8 mouse cellular contexts compared by ENCODE assay signal in the genomic region with DNA sequence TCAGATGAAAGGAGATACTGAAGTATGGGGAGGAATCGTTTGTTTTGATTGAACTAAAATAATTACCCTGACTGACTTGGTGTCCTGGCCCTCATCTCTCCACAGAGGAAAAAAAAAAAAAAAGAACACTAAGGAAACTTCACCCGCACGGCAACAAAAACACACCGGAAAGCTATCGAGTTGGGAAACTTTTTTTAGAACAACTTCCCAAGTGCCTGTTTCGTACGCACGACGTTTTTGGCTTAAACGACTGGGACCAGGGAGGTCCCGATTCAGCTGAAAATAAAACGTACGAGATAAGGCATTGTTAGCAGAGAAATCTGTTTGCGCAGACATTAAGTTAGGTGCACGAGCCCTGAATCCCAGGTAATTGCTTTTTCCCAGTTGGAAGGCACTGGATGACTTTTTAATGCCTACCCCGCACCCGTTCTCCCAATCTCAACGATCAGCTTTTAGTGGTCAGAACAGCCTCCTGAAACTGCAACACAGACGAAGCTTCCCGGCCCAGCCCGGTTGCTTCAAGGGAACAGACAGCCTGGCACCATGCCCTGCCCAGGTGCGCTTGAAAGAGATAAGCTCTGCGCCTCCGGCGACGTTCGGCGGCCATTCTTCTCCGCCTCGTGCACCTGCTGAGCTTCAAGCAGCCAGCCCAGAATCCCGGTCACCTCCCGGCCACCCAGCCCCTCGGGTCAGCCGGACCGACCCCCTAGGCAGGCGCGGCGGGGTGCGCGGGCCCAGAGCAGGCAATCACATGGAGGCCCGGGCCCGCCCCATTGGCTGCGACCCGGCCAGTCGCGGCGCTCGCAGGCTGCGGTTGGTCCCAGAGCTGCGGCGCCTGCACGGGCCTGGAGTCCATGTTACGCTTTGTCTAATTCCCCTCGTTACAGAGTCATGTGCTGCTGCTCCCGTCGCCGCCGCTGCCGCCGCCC. TPM values are rescaled to one million over a fixed set of nuclear protein-coding genes. Genes with fewer than 3 reads are reported as not detected.
DNase-seq lines count a peak whose midpoint lies in the region; ATAC-seq lines count a peak whose summit lies in the region.

TSS of gene Lrrc8d (plus strand) at position 829 of the 929 bp plus-strand sequence.

- H3K36me3 ChIP-seq in intestine, embryonic 15.5 days: no peaks in the 10 kb centered on the region

- WGBS in intestine, embryonic 15.5 days: 2% methylated on average over 59 of the region's 60 CpGs

- peak within 1 kb of the TSS; percentile 94 for H3K27ac ChIP-seq in intestine, embryonic 15.5 days

- H3K9ac ChIP-seq in intestine, embryonic 15.5 days: peak within 1 kb of the TSS; percentile 87

- peak within 1 kb of the TSS; percentile 92 for H3K4me2 ChIP-seq in intestine, embryonic 15.5 days (replicated peaks)

- H3K27me3 ChIP-seq in intestine, embryonic 15.5 days (replicated peaks): 0 out of 2 replicates have a peak, but pooled peaks cover 2% of the 10 kb centered on the region

- intact Hi-C loops in left cerebral cortex, postnatal 25 days (cut with DNase I): no loop called here

- peak; percentile 70 for DNase-seq in adipocyte (ENCODE audit: low spot score)
- peak; percentile 89 for DNase-seq in embryo, embryonic 10.5 days (ENCODE audit: low spot score)
- peak; percentile 89 for DNase-seq in gastrocnemius, postnatal 25 days
- peak; percentile 92 for DNase-seq in left cerebral cortex, postnatal 25 days (ENCODE audit: low spot score in 2 of 2)
- DNase-seq in mesoderm, embryonic 11.5 days (ENCODE audit: low read depth, low spot score): peak; percentile 87
- peak; percentile 88 to 89 for DNase-seq in right cerebral cortex, postnatal 36 days (ENCODE audit: low spot score in 2 of 2)
- DNase-seq in urinary bladder, postnatal 4 days (ENCODE audit: low spot score in 2 of 2): peak; percentile 78 to 85

- no peaks in the 10 kb centered on the region for H3K9me3 ChIP-seq in intestine, embryonic 15.5 days

- peak within 1 kb of the TSS; percentile 73 for H3K4me3 ChIP-seq in intestine, embryonic 15.5 days (replicated peaks)

- ATAC-seq in intestine, embryonic 15.5 days: peak; percentile 84

- peaks cover 15% of the 10 kb centered on the region; the same call in 1 of the 2 replicates for H3K4me1 ChIP-seq in intestine, embryonic 15.5 days (replicated peaks)

RNA-seq across cellular contexts. Expression of gene Lrrc8d, which starts in this region (rescaled TPM):
- 1 to 10 TPM; 4.5 to 4.7 TPM for total RNA-seq in gastrocnemius, postnatal 25 days (2021)
- polyA plus RNA-seq in intestine, embryonic 15.5 days (2015; fragmentation: Nextera tagmentation; extraction: Ambion mirVana): 14.8 and 16.2 TPM in 2 replicates
- total RNA-seq in left cerebral cortex, postnatal 25 days (2021): 10 to 100 TPM; 35.1 to 35.4 TPM

Comparison
In these comparisons a context has a peak if more than half of its experiments do, and no peak if none do; other contexts are left out.
1. Peak in every context shown above with its lines: DNase-seq, ATAC-seq, H3K4me3 ChIP-seq and H3K27ac ChIP-seq.
2. RNA of gene Lrrc8d (total RNA-seq): 35.1 to 35.4 TPM in left cerebral cortex, postnatal 25 days; 4.5 to 4.7 TPM in gastrocnemius, postnatal 25 days; every median in the first group is over 4 times any median in the second.